Mouse (Mus musculus): ENCODE data around the gene Nif3l1.

DNA sequence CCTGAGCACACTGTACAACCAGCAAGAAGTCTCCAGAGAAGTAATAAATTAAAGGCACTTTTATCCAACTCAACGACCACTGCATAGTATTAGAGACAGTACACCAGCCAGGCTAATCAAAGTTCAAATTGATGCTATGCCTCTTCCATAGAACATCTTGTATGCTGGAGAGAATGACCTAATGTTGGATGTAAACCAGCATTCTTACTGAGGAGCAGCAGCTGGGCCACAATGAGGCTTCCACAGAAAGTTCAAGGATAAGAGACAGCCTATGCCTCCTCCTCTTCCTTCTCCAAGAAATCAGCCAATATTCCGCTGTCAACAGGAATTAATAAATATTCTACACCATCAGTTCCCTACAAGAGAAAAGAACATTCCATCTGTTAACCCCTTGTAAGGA is 19.0 kb downstream of the Nif3l1 start:
- TF ChIP-seq CTCF (conservative IDR thresholded peaks at IDR 0.05; ENCODE audit: low read length) (no peak), POU5F1 (IDR thresholded peaks at IDR 0.05; ENCODE audit: borderline replicate concordance, low read length) (no peak), NANOG (IDR thresholded peaks at IDR 0.05; ENCODE audit: borderline replicate concordance, low read length) (no peak)

All from E14TG2a.4 (cell line).